Mouse (Mus musculus): ENCODE measurements at regions not wholly inside any gene's neighbourhood (a gene's known extent, or its start where the extent isn't known, plus 50 kb on each side); places are given as distances from the start of the nearest gene placed in this dataset.
"Not testable (repeated sequence)": the region's sequence is repeated elsewhere in the genome, so short reads cannot be mapped to it uniquely, and the experiment has no call there.

- ATAC-seq (ENCODE audit: low FRiP score, low TSS enrichment): no peak
- no peaks in the 10 kb centered on the region for H3K27me3 ChIP-seq (ENCODE audit: control insufficient read depth, insufficient read depth, low read length)
- H3K27ac ChIP-seq (ENCODE audit: low read depth, low read length): no peak overlapping the region
- H3K36me3 ChIP-seq (ENCODE audit: control insufficient read depth, insufficient read depth, low read length): no peaks in the 10 kb centered on the region
- 65% methylated on average over 7 of the region's 7 CpGs for WGBS
- no peak overlapping the region for H3K4me2 ChIP-seq (replicated peaks; ENCODE audit: low read depth, low read length)
- H3K9me3 ChIP-seq (ENCODE audit: control insufficient read depth, low read length): peaks cover 4% of the 10 kb centered on the region; the same call in 1 of the 2 replicates
- H3K9ac ChIP-seq (ENCODE audit: low read depth, low read length): no peak overlapping the region
- H3K4me1 ChIP-seq (ENCODE audit: control insufficient read depth, insufficient read depth, low read length): no peaks in the 10 kb centered on the region
- H3K4me3 ChIP-seq (ENCODE audit: low read length): no peak overlapping the region
Measured at GRCm38 (mm10) chr3:57950431-57951331, 102.8 kb upstream of the Pfn2 start.

- H3K36me3 ChIP-seq (ENCODE audit: control insufficient read depth, insufficient read depth, low read length): no peaks in the 10 kb centered on the region
- no peaks in the 10 kb centered on the region for H3K4me1 ChIP-seq (ENCODE audit: control insufficient read depth, insufficient read depth, low read length)
- WGBS: 43% methylated on average over 5 of the region's 5 CpGs
- ATAC-seq (ENCODE audit: low FRiP score, low TSS enrichment): no peak
- no peak overlapping the region for H3K4me2 ChIP-seq (replicated peaks; ENCODE audit: low read depth, low read length)
- H3K9ac ChIP-seq (ENCODE audit: low read depth, low read length): no peak overlapping the region
- H3K27me3 ChIP-seq (ENCODE audit: control insufficient read depth, insufficient read depth, low read length): no peaks in the 10 kb centered on the region
- no peak overlapping the region for H3K4me3 ChIP-seq (ENCODE audit: low read length)
- peaks cover 4% of the 10 kb centered on the region; the same call in 1 of the 2 replicates for H3K9me3 ChIP-seq (ENCODE audit: control insufficient read depth, low read length)
- H3K27ac ChIP-seq (ENCODE audit: low read depth, low read length): no peak overlapping the region
Measured at GRCm38 (mm10) chr3:57951438-57951837, 103.6 kb upstream of the Pfn2 start.

GRCm38 (mm10) chr3:57957352-57957751, 109.5 kb upstream of the Pfn2 start:
- ATAC-seq (ENCODE audit: low FRiP score, low TSS enrichment): no peak
- Histone ChIP-seq H3K27ac (ENCODE audit: low read depth, low read length) (no peak overlapping the region), H3K9me3 (ENCODE audit: control insufficient read depth, low read length) (no peaks in the 10 kb centered on the region), H3K9ac (ENCODE audit: low read depth, low read length) (no peak overlapping the region), H3K36me3 (ENCODE audit: control insufficient read depth, insufficient read depth, low read length) (no peaks in the 10 kb centered on the region), H3K27me3 (ENCODE audit: control insufficient read depth, insufficient read depth, low read length) (no peaks in the 10 kb centered on the region), H3K4me1 (ENCODE audit: control insufficient read depth, insufficient read depth, low read length) (no peaks in the 10 kb centered on the region), H3K4me3 (ENCODE audit: low read length) (no peak overlapping the region), H3K4me2 (replicated peaks; ENCODE audit: low read depth, low read length) (no peak overlapping the region)
- 88% methylated on average over 4 of the region's 4 CpGs for WGBS

GRCm38 (mm10) chr3:57963965-57964364, 116.1 kb upstream of the Pfn2 start:
- Histone ChIP-seq H3K9ac (ENCODE audit: low read depth, low read length) (no peak overlapping the region), H3K4me3 (ENCODE audit: low read length) (no peak overlapping the region), H3K4me2 (replicated peaks; ENCODE audit: low read depth, low read length) (no peak overlapping the region), H3K27ac (ENCODE audit: low read depth, low read length) (no peak overlapping the region), H3K9me3 (ENCODE audit: control insufficient read depth, low read length) (no peaks in the 10 kb centered on the region), H3K4me1 (ENCODE audit: control insufficient read depth, insufficient read depth, low read length) (no peaks in the 10 kb centered on the region), H3K36me3 (ENCODE audit: control insufficient read depth, insufficient read depth, low read length) (no peaks in the 10 kb centered on the region), H3K27me3 (ENCODE audit: control insufficient read depth, insufficient read depth, low read length) (no peaks in the 10 kb centered on the region)
- no peak for ATAC-seq (ENCODE audit: low FRiP score, low TSS enrichment)
- WGBS: 88% methylated on average over 7 of the region's 7 CpGs

- not testable (repeated sequence) for H3K4me2 ChIP-seq (replicated peaks; ENCODE audit: low read depth, low read length); ATAC-seq (ENCODE audit: low FRiP score, low TSS enrichment); H3K4me3 ChIP-seq (ENCODE audit: low read length); H3K9me3 ChIP-seq (ENCODE audit: control insufficient read depth, low read length); H3K27ac ChIP-seq (ENCODE audit: low read depth, low read length); H3K4me1 ChIP-seq (ENCODE audit: control insufficient read depth, insufficient read depth, low read length); H3K36me3 ChIP-seq (ENCODE audit: control insufficient read depth, insufficient read depth, low read length); H3K9ac ChIP-seq (ENCODE audit: low read depth, low read length); H3K27me3 ChIP-seq (ENCODE audit: control insufficient read depth, insufficient read depth, low read length)
- 85% methylated on average over 2 of the region's 2 CpGs for WGBS
Measured at GRCm38 (mm10) chr3:57970614-57971013, 122.7 kb upstream of the Pfn2 start.

DNA sequence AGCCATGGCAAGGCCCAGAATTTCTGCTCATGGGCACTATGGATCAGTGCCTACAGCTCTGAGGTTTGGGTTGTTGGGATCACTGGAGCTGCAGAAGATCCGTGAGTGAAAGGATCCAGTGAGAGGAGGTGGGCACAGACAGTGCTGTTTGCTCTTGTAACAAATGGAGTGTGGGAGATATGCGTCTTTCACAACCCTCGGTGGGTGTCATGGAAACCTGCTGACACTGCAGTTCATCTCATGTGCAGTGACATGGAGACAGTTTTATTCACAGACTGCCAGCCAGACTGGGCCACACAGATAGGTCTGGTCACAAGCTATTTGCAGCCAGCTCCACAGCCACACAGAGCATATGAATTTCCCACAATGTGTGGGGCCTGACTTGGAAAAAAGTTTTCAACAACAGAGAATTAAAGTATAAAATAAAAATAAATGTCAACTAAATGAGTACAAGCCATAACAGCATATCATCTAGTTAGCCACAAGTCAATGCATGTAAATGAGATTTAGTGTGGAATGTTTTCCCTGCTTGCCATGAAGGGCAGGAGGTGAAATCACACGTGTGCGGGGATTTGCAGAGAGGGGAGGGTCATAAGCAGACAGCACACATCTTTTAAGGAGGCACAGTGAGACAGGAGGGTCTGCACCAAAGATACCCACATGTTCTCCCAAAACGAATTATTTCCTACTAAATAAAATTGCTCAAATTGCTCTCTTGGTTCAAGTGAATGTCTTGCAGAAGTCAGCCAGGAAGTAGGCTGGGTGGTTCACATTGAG, 124.8 kb upstream of the Pfn2 start:
- Histone ChIP-seq H3K36me3 (ENCODE audit: control insufficient read depth, insufficient read depth, low read length) (no peaks in the 10 kb centered on the region), H3K9ac (ENCODE audit: low read depth, low read length) (no peak overlapping the region), H3K27ac (ENCODE audit: low read depth, low read length) (no peak overlapping the region; the same call in 1 of the 2 replicates), H3K4me1 (ENCODE audit: control insufficient read depth, insufficient read depth, low read length) (peaks cover 11% of the 10 kb centered on the region), H3K9me3 (ENCODE audit: control insufficient read depth, low read length) (no peaks in the 10 kb centered on the region), H3K4me3 (ENCODE audit: low read length) (no peak overlapping the region), H3K27me3 (ENCODE audit: control insufficient read depth, insufficient read depth, low read length) (no peaks in the 10 kb centered on the region), H3K4me2 (replicated peaks; ENCODE audit: low read depth, low read length) (no peak overlapping the region)
- 23% methylated on average over 6 of the region's 6 CpGs for WGBS
- peak; percentile 84 for ATAC-seq (ENCODE audit: low FRiP score, low TSS enrichment)

DNA sequence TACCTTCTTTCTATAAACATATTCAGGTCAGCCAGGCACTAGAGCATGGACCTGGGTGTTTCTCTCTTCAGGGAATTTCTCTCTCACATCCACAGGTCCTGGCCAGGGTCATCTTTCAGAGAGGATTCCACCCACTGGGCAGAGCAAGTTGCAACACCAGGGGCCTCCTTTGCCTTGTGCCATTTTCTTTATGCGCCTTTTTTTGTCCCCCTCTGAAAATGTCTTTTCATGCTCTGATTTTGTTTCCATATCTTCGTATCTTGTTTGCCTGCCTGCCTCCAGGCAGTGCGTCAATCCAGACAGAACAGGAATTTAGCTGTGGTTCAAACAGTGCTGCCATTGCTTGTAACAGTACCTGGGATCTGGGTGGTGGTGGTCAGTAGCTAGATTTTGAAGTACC, 125.7 kb upstream of the Pfn2 start:
- no peak overlapping the region; the same call in 1 of the 2 replicates for H3K27ac ChIP-seq (ENCODE audit: low read depth, low read length)
- H3K27me3 ChIP-seq (ENCODE audit: control insufficient read depth, insufficient read depth, low read length): no peaks in the 10 kb centered on the region
- no peak overlapping the region for H3K9ac ChIP-seq (ENCODE audit: low read depth, low read length)
- peaks cover 11% of the 10 kb centered on the region for H3K4me1 ChIP-seq (ENCODE audit: control insufficient read depth, insufficient read depth, low read length)
- ATAC-seq (ENCODE audit: low FRiP score, low TSS enrichment): no peak
- H3K4me2 ChIP-seq (replicated peaks; ENCODE audit: low read depth, low read length): no peak overlapping the region
- no peak overlapping the region for H3K4me3 ChIP-seq (ENCODE audit: low read length)
- H3K9me3 ChIP-seq (ENCODE audit: control insufficient read depth, low read length): no peaks in the 10 kb centered on the region
- no peaks in the 10 kb centered on the region for H3K36me3 ChIP-seq (ENCODE audit: control insufficient read depth, insufficient read depth, low read length)
- 71% methylated on average over 3 of the region's 3 CpGs for WGBS

- ATAC-seq (ENCODE audit: low FRiP score, low TSS enrichment): peak; percentile 81
- no peak overlapping the region for H3K4me2 ChIP-seq (replicated peaks; ENCODE audit: low read depth, low read length)
- peaks cover 11% of the 10 kb centered on the region for H3K4me1 ChIP-seq (ENCODE audit: control insufficient read depth, insufficient read depth, low read length)
- no peaks in the 10 kb centered on the region for H3K9me3 ChIP-seq (ENCODE audit: control insufficient read depth, low read length)
- H3K36me3 ChIP-seq (ENCODE audit: control insufficient read depth, insufficient read depth, low read length): no peaks in the 10 kb centered on the region
- no peak overlapping the region for H3K4me3 ChIP-seq (ENCODE audit: low read length)
- H3K27ac ChIP-seq (ENCODE audit: low read depth, low read length): no peak overlapping the region
- WGBS: 39% methylated on average over 5 of the region's 5 CpGs
- no peaks in the 10 kb centered on the region for H3K27me3 ChIP-seq (ENCODE audit: control insufficient read depth, insufficient read depth, low read length)
- H3K9ac ChIP-seq (ENCODE audit: low read depth, low read length): no peak overlapping the region
Measured at GRCm38 (mm10) chr3:57975379-57975778, 127.5 kb upstream of the Pfn2 start.
